Mouse (Mus musculus) adrenal gland, adult 18-20 months (tissue): ENCODE data around the gene Zbtb39. TPM values are rescaled to one million over a fixed set of nuclear protein-coding genes. Genes with fewer than 3 reads are reported as not detected.
"Not testable (repeated sequence)": the region's sequence is repeated elsewhere in the genome, so short reads cannot be mapped to it uniquely, and the experiment has no call there.

Experiments used
- DNase-seq, 2 experiments: peaks; one replicate each; pipeline ENCODE4 v3.0.0; 2021 to 2022; ENCODE audit warnings: low spot score in 2 of 2
- total RNA-seq, 2 experiments: library from RNA; stranded (reverse); gene quantifications; 1 replicate in 1 of 2; 2 replicates in 1 of 2; pipeline ENCODE4 v1.2.3; 2021

Zbtb39 gene
- total RNA-seq, 2 experiments from 2014 or later, result 12.3 to 13.1 TPM

DNA sequence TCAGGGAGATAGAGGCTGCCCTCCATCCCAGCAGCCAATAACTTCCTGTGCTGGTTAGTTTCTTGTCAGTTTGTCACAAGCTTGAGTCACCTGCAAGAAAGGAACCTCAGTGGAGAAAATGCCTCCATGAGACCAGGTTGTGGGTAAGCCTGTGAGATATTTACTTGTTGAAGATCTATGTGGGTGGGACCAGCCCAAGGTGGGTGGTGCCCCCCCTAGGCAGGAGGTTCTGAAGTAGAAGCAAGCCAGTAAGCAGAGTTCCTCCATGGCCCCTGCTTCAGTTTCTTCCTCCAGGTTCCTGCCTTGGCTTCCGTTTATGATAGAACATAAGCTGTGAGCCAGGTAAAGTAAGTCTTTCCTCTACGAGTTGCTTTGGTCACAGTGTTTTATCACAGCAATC, 3.1 kb upstream of the Zbtb39 start:
- no peak for DNase-seq

DNA sequence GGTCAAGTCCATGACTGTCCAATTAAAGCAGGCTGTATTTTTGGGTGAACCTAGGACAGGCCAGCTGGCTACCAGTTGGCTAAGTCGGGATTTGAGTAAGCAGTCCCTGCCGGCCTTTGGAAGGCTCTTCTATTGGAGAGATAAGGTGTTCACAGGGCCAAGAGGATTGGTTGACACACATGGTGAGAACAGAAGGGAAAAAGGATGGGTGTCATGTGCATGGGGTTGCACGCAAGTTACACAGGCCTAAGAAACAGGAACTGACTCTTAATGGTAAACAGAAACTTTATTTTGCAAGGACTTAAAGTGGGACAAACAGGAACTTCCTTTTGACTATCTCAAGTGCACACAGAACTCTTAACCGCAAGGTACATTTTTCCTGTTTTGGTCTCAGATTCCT, 2.4 kb upstream of the Zbtb39 start:
- no peak for DNase-seq

DNA sequence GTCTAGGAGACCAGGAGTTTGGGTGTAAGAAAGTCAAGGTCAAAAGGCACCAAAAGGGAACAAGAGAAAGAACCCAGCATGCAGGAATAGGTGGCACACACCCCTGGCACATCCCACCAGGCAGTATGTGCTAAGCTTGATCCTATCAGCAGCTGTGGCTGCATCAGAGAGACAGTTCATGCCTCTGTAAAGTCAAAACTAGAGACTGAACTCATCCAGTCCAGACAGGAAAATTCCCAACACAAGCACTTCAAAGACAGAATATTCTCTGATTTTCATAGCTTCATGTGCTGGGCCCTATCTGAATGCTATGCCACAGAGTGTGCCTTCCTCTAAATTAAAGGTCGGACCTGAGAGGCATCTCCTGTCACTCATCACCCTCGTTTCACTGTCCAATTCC, 1.8 kb upstream of the Zbtb39 start:
- no peak for DNase-seq

DNA sequence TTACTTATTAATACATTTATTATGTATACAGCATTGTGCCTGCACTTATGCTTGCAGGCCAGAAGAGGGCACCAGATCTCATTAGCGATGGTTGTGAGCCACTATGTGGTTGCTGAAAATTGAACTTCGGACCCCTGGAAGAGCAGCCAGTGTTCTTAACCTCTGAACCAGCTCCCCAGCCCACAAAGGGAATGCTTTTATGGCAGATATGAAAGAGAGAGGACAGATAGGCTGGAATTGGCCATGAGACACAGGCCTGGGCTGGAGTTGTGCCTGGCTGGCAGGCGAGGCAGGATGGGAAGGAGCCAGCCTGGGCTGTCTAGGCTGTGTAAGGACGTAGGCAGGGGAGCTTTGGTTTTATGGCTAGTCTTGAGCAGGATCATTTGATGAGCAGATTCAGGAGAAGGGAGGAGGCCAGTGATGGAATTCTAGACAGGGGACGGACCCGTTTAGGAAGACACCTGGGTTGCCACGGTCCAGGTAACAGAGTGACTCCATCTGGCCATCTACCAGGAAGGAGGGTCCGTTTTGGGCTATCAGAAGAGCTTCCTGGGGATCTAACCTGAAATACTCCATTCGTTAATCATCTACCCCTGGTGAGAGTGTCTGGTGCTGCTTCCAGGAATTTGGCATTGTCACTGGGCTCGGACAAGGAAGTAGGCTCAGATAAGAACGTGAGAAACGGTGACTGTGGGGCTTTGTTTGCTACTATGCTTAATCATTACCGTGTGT, 1.0 kb upstream of the Zbtb39 start:
- DNase-seq, result no peak

DNA sequence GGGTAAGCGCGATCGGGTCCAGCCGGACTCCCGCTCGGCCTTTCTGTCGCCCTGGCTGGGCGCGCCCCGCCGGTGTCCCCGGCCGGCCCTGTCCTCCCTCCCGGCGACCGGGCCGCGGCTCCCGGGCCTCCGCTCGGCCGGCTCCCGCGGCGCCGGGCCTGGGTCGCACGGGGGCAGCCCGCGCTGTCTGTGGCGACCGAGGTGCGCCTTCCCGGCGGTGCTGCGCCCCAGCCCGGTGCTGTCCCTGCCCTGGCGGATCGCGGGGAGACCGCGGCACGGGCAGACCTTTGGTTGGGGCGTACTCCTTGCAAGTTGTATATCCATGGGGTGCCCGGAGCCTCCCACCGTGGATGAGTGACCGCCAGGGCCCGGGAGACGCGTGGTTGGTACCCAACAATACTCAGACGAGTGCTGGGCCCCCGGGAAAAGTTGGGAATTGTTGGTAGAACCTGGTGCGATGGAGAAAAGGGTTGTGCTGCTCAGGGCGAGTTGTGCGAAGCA, 373 bp downstream of the Zbtb39 start:
- no peak for DNase-seq

DNA sequence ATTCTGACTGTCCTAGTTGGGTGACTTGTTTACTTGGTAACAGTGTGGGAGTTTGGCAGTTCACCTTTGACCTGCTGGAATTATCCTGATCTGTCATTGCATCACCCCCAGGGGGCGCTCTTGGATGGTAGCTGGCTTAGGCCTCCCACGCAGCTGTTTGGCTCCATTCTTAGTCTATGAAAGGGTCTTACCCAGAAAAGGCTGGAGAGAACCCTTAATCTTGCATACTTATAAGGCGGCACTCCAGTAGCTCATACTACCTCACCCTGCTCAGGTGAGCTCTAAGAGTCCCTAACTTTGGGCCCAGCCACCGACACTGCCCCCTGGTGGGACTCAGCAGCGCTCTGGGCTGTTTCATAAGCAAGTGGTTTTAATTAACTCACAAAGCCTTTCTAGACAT, 5.3 kb downstream of the Zbtb39 start:
- peak; percentile 68 to 72 for DNase-seq

DNA sequence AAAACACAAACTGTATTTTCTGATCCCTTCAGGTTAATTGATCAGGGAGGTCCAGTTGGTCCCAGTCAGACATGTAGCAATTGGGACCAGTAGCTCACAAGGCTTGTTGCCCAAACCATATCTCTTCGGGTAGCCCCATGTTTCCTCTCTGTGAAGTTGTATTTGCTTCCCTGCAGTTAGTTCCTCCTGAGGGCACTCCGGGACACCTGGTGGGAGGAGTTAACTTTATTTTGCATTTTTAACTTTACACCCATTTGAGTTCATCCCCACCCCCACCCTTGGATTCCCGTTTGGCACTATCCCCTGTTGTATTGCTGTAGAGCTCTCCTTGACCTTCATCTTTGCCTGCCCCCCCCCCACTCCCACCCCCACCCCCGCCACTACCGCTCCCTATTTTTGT, 6.5 kb downstream of the Zbtb39 start:
- DNase-seq, result no peak

DNA sequence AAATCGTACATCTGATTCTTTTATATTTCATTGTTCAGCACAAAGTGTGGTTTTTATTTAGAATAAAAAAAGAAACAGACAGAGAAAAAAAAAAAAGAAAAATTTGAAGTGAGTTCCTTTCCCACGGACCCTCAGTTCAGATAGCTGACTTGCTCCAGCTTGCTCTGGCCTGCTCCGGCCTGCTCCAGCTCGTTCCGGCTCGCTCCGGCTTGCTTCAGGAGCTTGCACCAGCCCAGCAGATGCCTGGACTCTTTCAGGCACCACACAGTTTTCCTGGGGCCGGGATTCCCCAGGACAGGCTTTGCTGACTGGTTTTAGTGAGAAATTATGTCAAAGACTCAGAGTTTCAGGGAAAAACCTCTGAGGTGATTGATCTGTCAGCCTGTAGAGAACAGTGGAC, 7.9 kb downstream of the Zbtb39 start:
- DNase-seq, result no peak

DNA sequence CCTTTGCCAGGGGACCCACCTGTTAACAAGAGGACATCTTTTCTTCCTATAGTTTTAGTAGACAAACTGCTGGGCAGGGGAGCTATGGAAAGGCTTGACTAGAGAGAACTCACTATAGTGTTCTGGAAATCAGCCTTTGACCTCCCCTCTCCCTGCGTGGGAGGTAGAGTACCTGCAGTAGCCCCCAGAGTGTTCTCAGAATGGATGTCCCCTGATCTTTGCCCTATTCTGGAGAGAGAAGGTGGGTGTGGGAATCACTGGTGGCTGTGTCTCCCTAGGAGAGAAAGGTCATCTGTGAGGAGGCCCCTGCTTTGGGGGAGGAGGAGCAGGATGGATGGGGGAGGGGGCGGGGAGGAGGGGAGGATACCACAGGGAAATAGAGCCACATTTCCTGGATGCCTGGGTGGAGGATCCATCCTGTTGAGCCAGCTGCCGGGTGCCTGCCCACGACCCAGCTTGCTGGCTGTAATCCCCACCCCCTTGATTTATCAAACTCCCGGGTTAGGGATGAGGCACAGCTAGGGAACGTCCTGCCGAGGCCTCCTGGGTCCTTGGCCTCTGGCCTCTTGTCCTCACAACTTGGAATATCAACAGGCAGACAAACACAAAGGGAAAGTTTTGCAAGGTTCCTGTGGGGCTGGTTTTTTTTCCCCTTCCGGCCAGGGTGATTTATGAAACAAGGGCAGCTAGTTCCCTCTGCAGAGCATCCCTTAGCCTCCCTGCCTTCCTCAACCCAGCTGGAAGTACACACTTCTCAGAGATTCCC, 9.7 kb downstream of the Zbtb39 start:
- peak; percentile 46 to 56 for DNase-seq

DNA sequence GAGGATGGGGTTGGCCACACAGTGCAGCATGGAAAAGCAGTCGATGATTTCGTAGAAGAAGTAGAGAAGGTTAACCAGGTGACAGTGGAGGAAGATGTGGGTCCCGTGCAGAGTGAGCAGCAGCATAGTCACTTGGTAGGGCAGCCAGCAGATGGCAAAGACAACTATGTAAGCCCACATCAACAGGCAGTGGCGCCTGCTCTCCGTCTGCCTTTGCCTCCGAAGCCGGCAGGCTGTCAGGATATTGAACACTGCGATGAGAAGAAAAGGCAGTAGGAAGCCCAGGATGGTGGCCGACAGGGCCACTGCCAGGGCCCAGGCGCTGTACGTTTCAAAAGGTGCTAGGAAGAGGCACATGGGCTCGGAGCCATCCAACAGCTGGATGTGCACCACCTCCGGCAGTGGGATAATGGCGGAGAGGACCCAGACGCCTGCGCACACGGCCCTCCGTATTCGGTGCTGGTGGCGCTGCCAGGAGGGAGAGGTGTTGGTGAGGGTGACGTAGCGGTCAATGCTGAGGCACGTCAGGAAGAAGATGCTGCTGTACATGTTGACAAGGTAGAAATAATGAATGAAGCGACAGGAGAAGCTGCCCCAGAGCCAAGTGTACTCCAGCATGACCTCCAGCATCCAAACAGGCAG, 10.9 kb downstream of the Zbtb39 start:
- DNase-seq, result no peak

DNA sequence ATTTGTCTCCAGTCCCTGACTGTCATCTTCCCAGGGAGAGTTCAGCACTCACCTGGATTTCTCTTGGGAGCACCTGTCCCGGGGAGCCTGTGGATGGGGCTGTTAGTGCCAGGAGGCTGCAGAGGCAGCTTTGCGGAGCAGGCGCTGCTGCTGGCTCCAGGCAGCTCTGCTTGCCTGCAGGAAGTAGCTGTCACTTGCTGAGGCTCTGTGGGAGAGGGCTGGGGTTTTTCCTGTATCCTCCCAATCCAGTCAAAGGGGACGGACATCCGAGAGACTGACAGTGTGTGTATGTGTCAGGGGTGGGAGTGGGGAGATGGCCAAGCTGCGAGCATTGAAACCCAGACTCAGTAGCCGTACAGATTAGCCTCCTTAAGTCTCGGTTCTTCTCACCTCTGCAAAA, 12.2 kb downstream of the Zbtb39 start, which contains the start of gene Gpr182:
TSS of gene Gpr182 (minus strand) at position 185 of the 400 bp plus-strand sequence.
- DNase-seq, result no peak

DNA sequence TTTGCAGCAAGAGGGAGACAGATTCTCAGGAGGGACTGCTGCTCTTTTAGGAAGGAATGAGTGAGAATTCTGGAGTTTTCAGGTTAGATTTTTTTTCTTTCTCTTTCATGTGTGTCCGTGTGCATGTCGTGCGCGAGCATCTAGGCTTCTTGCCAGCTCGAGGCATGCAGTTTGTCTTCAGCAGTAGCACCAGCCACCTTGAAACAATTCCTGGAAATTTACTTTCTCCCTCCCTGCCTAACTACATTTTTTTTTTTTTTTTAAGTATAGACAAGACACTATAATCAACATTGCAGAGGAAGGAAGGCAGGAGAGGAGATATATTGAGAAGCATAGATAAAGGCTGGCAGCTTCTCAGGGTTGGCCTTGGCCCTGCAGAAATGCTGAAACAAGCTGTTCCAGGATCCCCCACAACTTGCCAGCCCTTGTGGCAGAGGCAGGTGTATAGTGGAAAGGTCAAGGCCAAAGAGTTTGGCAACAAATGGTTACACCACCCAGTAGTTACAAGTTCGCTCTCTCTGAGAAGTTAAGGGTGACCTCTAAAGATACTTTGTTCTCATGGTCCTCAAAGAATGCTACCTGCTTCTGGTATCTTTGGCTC, 15.3 kb downstream of the Zbtb39 start:
- DNase-seq, result peak in 1 of 2 experiments; percentile 38

DNA sequence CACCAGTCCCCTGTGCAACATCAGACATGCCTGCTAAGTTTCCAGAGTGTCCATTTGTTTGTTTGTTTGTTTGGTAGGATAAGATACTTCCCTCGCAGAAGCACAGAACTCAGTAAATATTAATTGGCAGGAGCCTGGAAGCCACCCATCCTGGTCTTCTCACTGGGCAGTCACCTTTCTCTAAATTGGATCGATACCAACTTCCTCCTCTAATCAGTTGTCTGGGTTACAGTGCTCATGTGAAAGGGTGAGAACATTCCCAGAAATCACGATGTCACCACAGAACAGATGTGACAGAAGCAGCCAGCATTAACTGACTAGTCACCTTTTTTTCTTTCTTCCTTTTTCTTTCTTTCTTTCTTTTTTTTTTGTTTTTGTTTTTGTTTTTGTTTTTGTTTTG, 15.9 kb downstream of the Zbtb39 start:
- no peak for DNase-seq

DNA sequence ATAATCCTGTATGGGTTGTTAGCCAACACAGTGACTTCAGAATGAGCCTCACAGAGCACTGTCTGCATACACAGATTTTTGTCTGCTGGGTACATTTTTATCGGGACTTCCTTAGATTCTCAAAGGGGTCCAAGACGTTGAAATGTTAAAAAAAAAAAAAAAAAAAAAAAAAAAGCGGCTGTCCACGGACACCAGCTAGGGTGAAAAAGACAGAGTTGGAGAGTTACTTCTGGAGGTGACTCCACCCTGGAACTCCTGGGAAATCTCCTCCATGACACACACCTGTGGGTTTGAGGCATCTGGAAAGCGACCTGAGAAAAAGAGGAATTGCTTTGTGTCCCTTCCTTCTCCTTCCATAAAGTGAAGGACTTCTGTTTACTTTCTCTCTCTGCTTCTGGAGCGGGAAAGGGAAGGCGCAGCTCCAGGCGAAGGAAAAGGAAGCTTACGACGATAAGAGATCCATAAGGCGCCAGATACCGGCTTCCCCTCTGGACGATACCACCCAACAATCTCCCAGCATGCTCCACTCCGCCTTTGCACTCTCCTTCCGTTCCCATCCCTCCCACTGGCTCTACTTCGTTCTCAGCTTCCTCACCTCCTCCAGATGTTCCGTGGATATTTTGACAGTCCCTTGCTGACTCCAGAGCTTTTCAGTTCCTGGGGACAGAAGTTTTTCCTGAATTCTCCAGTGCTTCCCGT, 16.6 kb downstream of the Zbtb39 start:
- DNase-seq, result peak in 1 of 2 experiments; percentile 19

DNA sequence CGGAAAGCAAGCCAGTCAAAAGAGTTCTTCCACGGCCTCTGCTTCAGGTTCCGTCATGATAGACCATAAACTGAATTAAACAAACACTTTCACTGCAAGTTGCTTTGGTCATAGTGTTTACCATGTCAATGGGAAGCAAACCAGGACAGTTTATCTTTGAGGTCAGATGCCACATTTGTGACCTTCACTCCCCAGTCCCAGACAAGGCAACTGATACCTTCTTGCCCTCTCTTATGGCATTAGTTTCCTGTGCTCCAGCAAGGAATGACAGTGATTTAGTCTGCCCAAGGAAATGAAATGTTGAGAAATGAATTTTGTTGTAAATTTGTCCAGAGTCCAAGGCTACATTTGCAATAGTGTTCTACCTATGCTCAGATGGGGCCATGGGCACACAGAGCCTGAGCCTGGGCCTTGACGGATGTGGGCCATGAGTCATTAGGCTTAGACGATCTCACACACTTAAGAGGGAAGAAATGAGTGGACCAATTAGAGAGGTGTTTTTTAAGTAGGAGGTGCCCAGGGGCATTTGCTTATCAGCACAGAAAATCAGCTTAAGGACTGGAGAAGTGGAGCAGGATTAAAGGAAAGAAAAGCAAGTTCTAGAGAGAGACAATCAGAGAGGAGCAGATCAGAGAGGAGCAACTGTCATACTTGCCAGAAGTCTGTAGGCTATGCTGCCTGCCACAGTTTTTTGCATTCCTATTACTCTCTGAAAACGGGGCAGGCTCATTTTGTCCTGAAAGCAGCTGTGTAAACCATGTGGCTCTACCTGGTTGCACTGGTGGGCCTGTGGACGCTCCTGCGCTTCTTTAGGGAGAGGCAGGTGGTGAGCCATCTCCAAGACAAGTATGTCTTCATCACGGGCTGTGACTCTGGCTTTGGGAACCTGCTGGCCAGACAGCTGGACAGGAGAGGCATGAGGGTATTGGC, 20.1 kb downstream of the Zbtb39 start, which contains the start of the genes Rdh1 and Rdh16f1:
TSS of gene Rdh1 (plus strand) at position 541 of the 930 bp plus-strand sequence.
TSS of gene Rdh16f1 (plus strand) at position 607 of the 930 bp plus-strand sequence.
- DNase-seq, result peak in 1 of 2 experiments; percentile 11

DNA sequence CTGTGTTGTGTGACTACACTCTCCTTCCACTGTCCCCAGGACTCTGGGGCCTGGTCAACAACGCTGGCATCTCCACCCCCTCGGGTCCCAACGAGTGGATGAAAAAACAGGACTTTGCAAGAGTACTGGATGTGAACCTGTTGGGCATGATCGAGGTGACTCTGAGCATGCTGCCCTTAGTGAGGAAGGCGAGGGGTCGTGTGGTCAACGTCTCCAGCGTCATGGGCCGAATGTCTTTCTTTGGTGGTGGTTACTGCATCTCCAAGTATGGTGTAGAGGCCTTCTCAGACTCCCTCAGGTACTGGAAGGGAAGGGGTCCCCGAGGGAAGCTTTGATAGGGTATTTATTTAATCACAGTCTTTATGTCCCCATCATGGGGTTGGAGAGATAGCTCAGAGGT, 23.6 kb downstream of the Zbtb39 start:
- DNase-seq, result not testable (repeated sequence)

DNA sequence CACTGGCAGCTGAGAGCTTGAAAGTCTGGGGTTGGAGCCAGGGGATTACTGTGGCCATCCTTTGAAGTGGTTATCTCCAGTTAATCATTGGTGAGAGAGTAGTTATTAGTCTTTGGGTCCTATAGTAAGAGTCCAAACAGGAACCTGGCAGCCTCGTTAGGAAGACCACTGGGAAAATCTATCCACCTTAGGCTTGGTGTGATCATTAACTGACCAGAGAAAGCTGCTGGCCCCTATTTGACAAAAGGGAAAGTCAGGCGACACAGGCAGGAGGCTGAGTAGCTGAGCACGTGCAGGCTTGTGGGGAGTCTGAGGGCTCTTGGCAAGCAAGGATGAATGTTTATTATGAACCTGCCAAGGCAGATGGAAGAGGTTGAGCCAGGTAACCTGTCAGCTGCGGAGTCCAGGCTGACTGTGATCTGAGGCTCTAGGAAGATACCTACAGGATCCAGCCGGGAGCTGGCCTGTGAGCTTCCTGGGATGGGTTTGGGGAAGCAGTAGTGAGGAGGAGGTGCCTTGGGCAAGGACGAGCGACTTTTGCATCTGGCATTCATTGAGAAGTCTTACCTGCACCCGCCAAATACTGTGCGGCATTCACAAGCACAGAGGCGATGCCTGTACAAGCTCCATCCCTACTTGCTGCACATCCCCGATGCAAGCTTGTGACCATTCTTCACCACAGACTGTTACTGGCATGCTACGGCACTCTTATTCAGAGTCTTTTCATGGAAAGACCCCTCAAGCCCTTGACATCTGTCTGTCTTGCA, 24.8 kb downstream of the Zbtb39 start:
- DNase-seq, result no peak

DNA sequence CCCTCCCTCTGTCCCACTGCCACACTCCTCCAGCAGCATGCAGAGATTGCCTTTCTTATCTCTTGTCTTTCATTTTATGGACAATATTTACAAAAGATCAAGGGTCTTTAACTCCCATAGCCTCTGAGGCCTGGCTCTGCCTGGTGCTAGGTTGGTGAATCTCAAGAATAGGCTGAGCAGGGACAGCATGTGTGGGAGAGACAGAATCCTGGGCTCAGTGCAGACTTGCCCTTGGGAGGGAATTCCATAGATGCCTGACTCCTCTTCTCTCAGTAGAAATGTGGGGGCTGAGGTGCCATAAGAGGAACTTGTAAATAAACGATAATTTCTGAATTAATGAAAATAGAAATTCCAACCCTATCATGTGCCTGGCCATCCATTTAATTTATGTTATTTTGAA, 27.2 kb downstream of the Zbtb39 start:
- no peak for DNase-seq

DNA sequence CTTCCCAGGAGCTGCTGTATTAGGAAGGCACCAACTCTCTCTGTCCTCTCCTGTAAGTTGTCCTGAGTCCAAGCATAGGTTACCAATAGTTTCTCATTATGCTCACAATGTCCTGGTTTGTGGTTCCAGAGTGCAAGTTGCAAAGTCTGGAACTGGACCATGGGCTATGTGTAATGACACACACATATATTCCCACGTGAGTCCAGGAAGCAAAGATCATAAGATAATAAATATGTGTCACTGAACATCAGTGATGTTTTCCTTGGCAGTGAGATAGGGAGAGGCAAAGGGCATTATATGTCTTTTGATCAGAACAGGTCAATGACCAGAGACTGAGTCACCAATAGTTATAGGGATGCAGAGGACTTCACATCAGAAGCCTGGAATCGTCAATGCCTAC, 36.7 kb downstream of the Zbtb39 start, which contains the start of gene Rdh9:
TSS of gene Rdh9 (plus strand) at position 376 of the 400 bp plus-strand sequence.
- no peak for DNase-seq
